Mouse (Mus musculus) adrenal gland, postnatal 36 days (tissue): ENCODE measurements at regions not wholly inside any gene's neighbourhood (a gene's known extent, or its start where the extent isn't known, plus 50 kb on each side); places are given as distances from the start of the nearest gene placed in this dataset.

ENCODE experiments used
- DNase-seq, 2 experiments: peaks; one replicate each; pipeline ENCODE4 v3.0.0; 2021; ENCODE audit warnings: mixed read lengths in 1 of 2

- peak; percentile 69 to 71 for DNase-seq
Measured at GRCm38 (mm10) chr4:139907366-139907765, 60.5 kb downstream of the Klhdc7a start.

GRCm38 (mm10) chr4:139906176-139906575, 61.6 kb downstream of the Klhdc7a start:
- DNase-seq, result no peak

- DNase-seq, result no peak
Measured at GRCm38 (mm10) chr4:139905093-139905783, 62.6 kb downstream of the Klhdc7a start.

GRCm38 (mm10) chr4:139899960-139900359, 66.6 kb upstream of the Pax7 start:
- no peak for DNase-seq

- no peak for DNase-seq
Measured at GRCm38 (mm10) chr4:139899410-139899809, 66.1 kb upstream of the Pax7 start.

GRCm38 (mm10) chr4:139892678-139893077, 59.4 kb upstream of the Pax7 start:
- DNase-seq, result no peak

GRCm38 (mm10) chr4:139889013-139889412, 55.7 kb upstream of the Pax7 start:
- no peak for DNase-seq
